Mouse (Mus musculus) kidney, postnatal 0 days (tissue): ENCODE results near the gene Il1a. TPM values are rescaled to one million over a fixed set of nuclear protein-coding genes. Genes with fewer than 3 reads are reported as not detected.

Experiments
- ATAC-seq: fragments of 200-750 bp; cut with Nextera tagmentation; replicated peaks from 2 replicates; pipeline ENCODE4 v1.8.0; 2017; ENCODE audit warnings: low read depth, moderate number of reproducible peaks, moderate TSS enrichment, moderate library complexity; ENCODE audit not compliant: low FRiP score
- DNase-seq: peaks from one replicate; pipeline ENCODE4 v3.0.0-alpha.2; 2016; ENCODE audit warnings: low spot score
- H3K27ac ChIP-seq: fragments of 300-500 bp; sonication (generic); 2 replicates; pipeline ENCODE4 v1.5.1; 2014; ENCODE audit warnings: mild to moderate bottlenecking
- H3K27me3 ChIP-seq: fragments of 300-500 bp; sonication (generic); 2 replicates; pipeline ENCODE4 v1.6.1; 2014; ENCODE audit warnings: low read length, mixed read lengths; ENCODE audit not compliant: insufficient read depth
- H3K36me3 ChIP-seq: fragments of 300-500 bp; sonication (generic); 2 replicates; pipeline ENCODE4 v1.6.1; 2014; ENCODE audit warnings: low read length, mixed read lengths; ENCODE audit not compliant: insufficient read depth
- H3K4me1 ChIP-seq: fragments of 300-500 bp; sonication (generic); replicated peaks from 2 replicates; pipeline ENCODE4 v1.6.1; 2014; ENCODE audit warnings: antibody characterized with exemption, low read length, mixed read lengths; ENCODE audit not compliant: insufficient read depth
- H3K4me2 ChIP-seq: fragments of 300-500 bp; sonication (generic); 2 replicates; pipeline ENCODE4 v1.6.1; 2014; ENCODE audit warnings: mild to moderate bottlenecking, low read length, moderate library complexity, mixed read lengths
- H3K4me3 ChIP-seq: fragments of 300-500 bp; sonication (generic); replicated peaks from 2 replicates; pipeline ENCODE4 v1.5.1; 2014; ENCODE audit warnings: low read depth, low read length
- H3K9ac ChIP-seq: fragments of 300-500 bp; sonication (generic); 2 replicates; pipeline ENCODE4 v1.6.1; 2014; ENCODE audit warnings: low read depth, low read length
- H3K9me3 ChIP-seq: fragments of 300-500 bp; sonication (generic); replicated peaks from 2 replicates; pipeline ENCODE4 v1.6.1; 2016; ENCODE audit warnings: low read length, inconsistent platforms, mixed read lengths
- CTCF ChIP-seq: IDR thresholded peaks from 2 replicates; pipeline ENCODE4 v1.5.1; 2016; ENCODE audit warnings: antibody characterized with exemption, low read depth, mild to moderate bottlenecking, moderate library complexity
- WGBS: fragments of 180-500 bp; shearing (Covaris S2); extraction: QIAGEN DNeasy Blood & Tissue Kit; methylation state at CpG from one replicate; pipeline ENCODE4 v1.1.7; 2014; 5-methylcytosine and 5-hydroxymethylcytosine counted together
- polyA plus RNA-seq: library from polyadenylated mRNA; unstranded; fragments of >200 nt; fragmentation: Nextera tagmentation; extraction: Ambion mirVana; gene quantifications from 2 replicates; pipeline ENCODE4 v1.2.1, GENCODE M21; 2015

The Il1a gene
- polyA plus RNA-seq, 1 experiment from 2014 or later, result not detected

DNA sequence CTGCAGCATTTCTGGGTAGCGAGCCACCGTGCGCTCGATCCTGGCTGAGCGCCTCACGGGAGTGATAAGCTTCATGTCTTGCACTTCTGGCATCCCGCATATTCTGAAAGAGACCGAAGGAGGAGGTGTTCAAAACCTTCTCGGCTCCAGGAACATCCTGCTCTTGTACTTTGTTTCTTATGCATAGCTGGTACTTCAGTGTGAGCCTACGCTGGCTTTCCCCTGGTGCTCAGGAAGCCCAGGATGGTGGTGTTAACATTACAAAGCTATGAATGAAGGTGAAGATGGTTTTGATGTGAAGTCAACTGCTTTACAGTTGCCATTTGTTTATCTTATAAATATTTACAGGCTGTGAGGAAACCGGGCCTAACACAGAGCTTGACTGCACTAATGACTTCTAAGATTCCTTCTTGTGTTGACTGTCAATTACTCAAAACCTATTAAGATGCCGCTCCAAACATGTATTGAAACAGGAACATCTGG is 40.6 kb downstream of the Il1a start:
- no peak overlapping the region for H3K4me2 ChIP-seq
- H3K4me3 ChIP-seq, result no peak overlapping the region
- H3K27ac ChIP-seq, result no peak overlapping the region
- H3K27me3 ChIP-seq, result no peaks in the 10 kb centered on the region
- H3K9me3 ChIP-seq, result no peaks in the 10 kb centered on the region
- ATAC-seq (no peak), DNase-seq (no peak)
- no peaks in the 10 kb centered on the region for H3K4me1 ChIP-seq
- H3K9ac ChIP-seq, result no peak overlapping the region
- TF ChIP-seq CTCF, result no peak
- peaks cover 25% of the 10 kb centered on the region for H3K36me3 ChIP-seq
- WGBS, result 94% methylated on average over 12 of the region's 12 CpGs

DNA sequence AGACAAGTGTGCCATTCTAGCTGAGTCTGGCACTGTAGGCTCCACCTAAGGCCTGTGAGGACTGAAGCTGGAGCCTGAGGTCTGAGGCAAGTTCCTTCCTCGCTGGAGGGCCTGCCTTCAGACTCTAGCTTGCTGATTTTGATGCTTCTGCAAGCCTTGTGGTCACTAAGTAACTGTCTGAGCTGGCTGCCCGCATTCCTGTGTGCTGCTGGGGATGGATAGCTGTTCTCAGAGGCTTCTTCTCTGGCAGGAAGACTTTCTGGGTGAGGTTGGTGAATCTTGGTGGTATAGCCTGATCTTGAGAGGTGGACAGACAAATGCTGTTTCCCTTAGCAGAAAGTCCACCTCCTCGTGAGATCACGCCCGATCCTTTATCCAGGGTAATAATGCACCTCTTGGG is 42.0 kb downstream of the Il1a start:
- ATAC-seq, result no peak
- H3K36me3 ChIP-seq, result peaks cover 25% of the 10 kb centered on the region
- H3K9me3 ChIP-seq, result no peaks in the 10 kb centered on the region

DNA sequence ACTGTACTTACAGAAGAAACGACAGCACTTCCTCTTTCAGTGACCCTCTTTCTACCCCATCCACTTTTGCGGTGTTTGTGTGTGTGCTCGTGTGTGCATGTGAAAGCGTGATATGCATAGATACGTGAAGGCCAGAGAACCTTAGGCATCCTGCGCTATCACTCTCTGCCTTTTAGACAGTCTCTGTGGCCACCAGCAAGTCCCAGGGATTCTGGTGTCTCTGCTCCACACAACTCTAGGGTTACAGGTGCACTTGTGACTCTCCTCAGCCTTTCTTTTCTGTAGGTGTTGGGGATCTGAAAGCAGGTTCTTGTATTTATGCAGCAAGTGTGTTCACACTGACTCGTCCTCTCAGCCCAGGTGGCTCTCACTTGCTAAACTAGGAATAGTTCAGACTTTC is 44.5 kb downstream of the Il1a start:
- no peak overlapping the region for H3K9ac ChIP-seq
- no peak for ATAC-seq
- TF ChIP-seq CTCF, result no peak
- H3K9me3 ChIP-seq, result no peaks in the 10 kb centered on the region
- no peaks in the 10 kb centered on the region for H3K4me1 ChIP-seq
- H3K36me3 ChIP-seq, result peaks cover 23% of the 10 kb centered on the region
- 93% methylated on average over 7 of the region's 7 CpGs for WGBS
- H3K27ac ChIP-seq, result no peak overlapping the region
- H3K4me3 ChIP-seq, result no peak overlapping the region
- H3K27me3 ChIP-seq, result no peaks in the 10 kb centered on the region
- no peak overlapping the region for H3K4me2 ChIP-seq
- DNase-seq, result no peak

More for the DNA sequence above, 42.0 kb downstream of the Il1a start:
- Histone ChIP-seq H3K4me2 (no peak overlapping the region), H3K27ac (no peak overlapping the region), H3K9ac (no peak overlapping the region), H3K4me3 (no peak overlapping the region), H3K4me1 (no peaks in the 10 kb centered on the region), H3K27me3 (no peaks in the 10 kb centered on the region)
- WGBS, result 96% methylated on average over 5 of the region's 5 CpGs
- no peak for DNase-seq
- TF ChIP-seq CTCF, result no peak

DNA sequence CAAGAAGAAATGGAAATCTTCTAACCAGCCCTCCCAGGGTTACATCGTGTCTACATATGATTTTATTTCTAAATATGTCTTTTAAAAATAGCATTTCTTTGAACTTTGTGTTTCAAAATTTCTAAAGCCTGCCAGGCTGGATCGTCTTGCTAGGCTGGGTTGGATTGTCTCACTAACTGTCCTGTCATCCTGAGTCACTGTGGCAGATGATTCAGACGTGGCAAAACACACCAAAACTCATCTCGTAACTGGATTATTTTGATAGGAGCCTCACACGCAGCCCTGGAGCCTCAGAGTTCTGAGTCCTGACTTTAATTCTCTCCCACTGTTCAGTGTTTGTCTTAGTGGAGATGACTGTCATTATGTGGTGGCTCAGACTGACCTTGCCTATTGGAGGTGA is 46.7 kb downstream of the Il1a start:
- ATAC-seq (no peak), DNase-seq (no peak)
- no peak for TF ChIP-seq CTCF
- no peak overlapping the region for H3K9ac ChIP-seq
- H3K4me1 ChIP-seq, result no peaks in the 10 kb centered on the region
- H3K9me3 ChIP-seq, result no peaks in the 10 kb centered on the region
- no peaks in the 10 kb centered on the region for H3K27me3 ChIP-seq
- no peak overlapping the region for H3K4me2 ChIP-seq
- H3K4me3 ChIP-seq, result no peak overlapping the region
- H3K36me3 ChIP-seq, result peaks cover 5% of the 10 kb centered on the region; the same call in 1 of the 2 replicates
- H3K27ac ChIP-seq, result no peak overlapping the region
- WGBS, result 58% methylated on average over 5 of the region's 5 CpGs

DNA sequence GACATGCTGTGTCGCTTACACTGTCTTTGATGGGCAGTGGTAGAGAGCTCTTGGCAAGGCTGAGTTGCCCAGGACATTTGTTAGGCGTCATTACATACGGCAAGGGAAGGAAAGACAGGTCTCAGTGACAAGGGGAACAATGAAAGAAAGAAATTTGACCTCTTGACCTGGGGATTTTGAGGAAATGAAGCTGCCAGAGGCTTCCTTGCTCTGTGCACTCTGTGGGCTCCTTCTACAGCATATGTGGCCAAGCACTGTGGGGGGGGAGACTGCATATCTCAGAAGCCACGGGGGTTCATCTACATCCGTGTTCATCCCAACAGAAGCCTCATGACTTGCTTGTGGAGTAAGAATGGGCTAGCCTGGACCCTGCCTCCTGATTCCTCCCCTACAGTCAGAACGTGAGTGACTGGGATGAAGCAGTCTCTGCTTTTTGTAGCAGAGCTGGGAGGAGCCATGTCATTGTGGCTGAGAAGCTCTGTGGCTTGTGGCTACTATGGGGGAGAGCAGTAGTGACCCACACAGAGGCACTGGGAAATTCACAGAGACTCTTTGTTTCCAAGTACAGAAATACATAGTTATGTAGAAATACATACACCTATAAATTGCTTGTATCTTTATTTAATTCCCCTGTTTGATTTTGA is 48.5 kb downstream of the Il1a start:
- H3K4me2 ChIP-seq, result no peak overlapping the region
- no peaks in the 10 kb centered on the region for H3K9me3 ChIP-seq
- ATAC-seq (no peak), DNase-seq (no peak)
- H3K27me3 ChIP-seq, result no peaks in the 10 kb centered on the region
- WGBS, result 68% methylated on average over 6 of the region's 6 CpGs
- H3K36me3 ChIP-seq, result no peaks in the 10 kb centered on the region
- H3K4me1 ChIP-seq, result no peaks in the 10 kb centered on the region
- no peak overlapping the region for H3K4me3 ChIP-seq
- no peak overlapping the region for H3K27ac ChIP-seq
- no peak for TF ChIP-seq CTCF
- no peak overlapping the region for H3K9ac ChIP-seq

DNA sequence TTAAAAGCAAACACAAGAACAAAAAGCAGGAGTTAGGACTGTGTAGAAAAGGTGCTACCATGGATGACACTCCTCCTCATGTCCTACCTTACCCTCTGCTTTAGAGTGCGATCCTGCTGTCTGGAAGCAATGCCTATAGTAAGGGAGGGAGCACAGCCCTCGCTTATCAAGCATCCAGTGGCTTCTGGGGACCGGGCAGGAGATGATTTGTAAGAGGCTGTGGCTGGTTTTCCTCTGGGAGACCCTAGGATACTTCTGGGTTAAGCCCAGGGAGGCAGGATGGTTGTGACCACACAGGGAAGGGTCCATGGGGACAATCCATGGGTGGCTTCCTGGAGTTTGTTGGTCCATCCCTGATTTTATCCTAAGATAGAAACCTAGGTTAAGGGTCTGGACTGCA is 49.1 kb downstream of the Il1a start:
- no peak for DNase-seq

More for the DNA sequence above, 49.1 kb downstream of the Il1a start:
- ATAC-seq, result no peak
- no peak overlapping the region for H3K4me2 ChIP-seq
- no peaks in the 10 kb centered on the region for H3K36me3 ChIP-seq
- H3K27me3 ChIP-seq, result no peaks in the 10 kb centered on the region
- H3K4me3 ChIP-seq, result no peak overlapping the region
- WGBS, result 72% methylated on average over 3 of the region's 3 CpGs
- no peak overlapping the region for H3K27ac ChIP-seq
- H3K9ac ChIP-seq, result no peak overlapping the region
- H3K9me3 ChIP-seq, result no peaks in the 10 kb centered on the region
- TF ChIP-seq CTCF, result no peak
- no peaks in the 10 kb centered on the region for H3K4me1 ChIP-seq
